Mouse (Mus musculus) forebrain, embryonic 11.5 days (tissue): ENCODE data around the gene Gm20683. TPM values are rescaled to one million over a fixed set of nuclear protein-coding genes. Genes with fewer than 3 reads are reported as not detected.

ENCODE experiments used
- ATAC-seq: fragments of 200-750 bp; cut with Nextera tagmentation; replicated peaks from 2 replicates; pipeline ENCODE4 v1.8.0; 2017; ENCODE audit warnings: moderate TSS enrichment; ENCODE audit not compliant: low FRiP score
- DNase-seq: peaks from one replicate; pipeline ENCODE4 v3.0.0-alpha.2; 2017; ENCODE audit warnings: low spot score
- H3K27ac ChIP-seq: fragments of 300-500 bp; sonication (generic); 2 replicates; pipeline ENCODE4 v1.5.1; 2014; ENCODE audit warnings: low read depth, low read length
- H3K27me3 ChIP-seq: fragments of 300-500 bp; sonication (generic); 2 replicates; pipeline ENCODE4 v1.6.1; 2014; ENCODE audit warnings: mild to moderate bottlenecking, low read length, mixed read lengths; ENCODE audit not compliant: control insufficient read depth, insufficient read depth
- H3K36me3 ChIP-seq: fragments of 300-500 bp; sonication (generic); 2 replicates; pipeline ENCODE4 v1.6.1; 2014; ENCODE audit warnings: mild to moderate bottlenecking, low read length, moderate library complexity, mixed read lengths; ENCODE audit not compliant: control insufficient read depth, insufficient read depth
- H3K4me1 ChIP-seq: fragments of 300-500 bp; sonication (generic); replicated peaks from 2 replicates; pipeline ENCODE4 v1.6.1; 2014; ENCODE audit warnings: low read length, mixed read lengths; ENCODE audit not compliant: control insufficient read depth, insufficient read depth
- H3K4me2 ChIP-seq: fragments of 300-500 bp; sonication (generic); 2 replicates; pipeline ENCODE4 v1.6.1; 2014; ENCODE audit warnings: low read depth, mild to moderate bottlenecking, low read length, moderate library complexity, mixed read lengths; ENCODE audit not compliant: severe bottlenecking
- H3K4me3 ChIP-seq: fragments of 300-500 bp; sonication (generic); 2 replicates; pipeline ENCODE4 v1.5.1; 2014; ENCODE audit warnings: low read depth, low read length
- H3K9ac ChIP-seq: fragments of 300-500 bp; sonication (generic); 2 replicates; pipeline ENCODE4 v1.6.1; 2014; ENCODE audit warnings: low read length
- H3K9me3 ChIP-seq: fragments of 300-500 bp; sonication (generic); 2 replicates; pipeline ENCODE4 v1.6.1; 2016; ENCODE audit warnings: low read length, mixed read lengths; ENCODE audit not compliant: control insufficient read depth
- WGBS: fragments of 180-500 bp; shearing (Covaris S2); extraction: QIAGEN DNeasy Blood & Tissue Kit; methylation state at CpG from one replicate; pipeline ENCODE4 v1.1.7; 2014; 5-methylcytosine and 5-hydroxymethylcytosine counted together
- polyA plus RNA-seq: library from polyadenylated mRNA; unstranded; fragments of >200 nt; fragmentation: Nextera tagmentation; extraction: Ambion mirVana; gene quantifications from 2 replicates; pipeline ENCODE4 v1.2.1, GENCODE M21; 2014

Gene Gm20683
- polyA plus RNA-seq, 1 experiment from 2014 or later = 1.9 TPM

GRCm38 (mm10) chr17:25829558-25830017 lies 12.0 kb downstream of the Gm20683 start:
- Histone ChIP-seq H3K4me3 (peak overlapping the region; percentile 52), H3K36me3 (peaks cover 9% of the 10 kb centered on the region; the same call in 1 of the 2 replicates), H3K27me3 (no peaks in the 10 kb centered on the region), H3K9ac (peak overlapping the region; percentile 79), H3K4me2 (peak overlapping the region; percentile 86), H3K27ac (peak overlapping the region; percentile 75), H3K9me3 (no peaks in the 10 kb centered on the region), H3K4me1 (peaks cover 34% of the 10 kb centered on the region)
- 47% methylated on average over 8 of the region's 8 CpGs for WGBS
- no peak for ATAC-seq
- DNase-seq = peak; percentile 58

DNA sequence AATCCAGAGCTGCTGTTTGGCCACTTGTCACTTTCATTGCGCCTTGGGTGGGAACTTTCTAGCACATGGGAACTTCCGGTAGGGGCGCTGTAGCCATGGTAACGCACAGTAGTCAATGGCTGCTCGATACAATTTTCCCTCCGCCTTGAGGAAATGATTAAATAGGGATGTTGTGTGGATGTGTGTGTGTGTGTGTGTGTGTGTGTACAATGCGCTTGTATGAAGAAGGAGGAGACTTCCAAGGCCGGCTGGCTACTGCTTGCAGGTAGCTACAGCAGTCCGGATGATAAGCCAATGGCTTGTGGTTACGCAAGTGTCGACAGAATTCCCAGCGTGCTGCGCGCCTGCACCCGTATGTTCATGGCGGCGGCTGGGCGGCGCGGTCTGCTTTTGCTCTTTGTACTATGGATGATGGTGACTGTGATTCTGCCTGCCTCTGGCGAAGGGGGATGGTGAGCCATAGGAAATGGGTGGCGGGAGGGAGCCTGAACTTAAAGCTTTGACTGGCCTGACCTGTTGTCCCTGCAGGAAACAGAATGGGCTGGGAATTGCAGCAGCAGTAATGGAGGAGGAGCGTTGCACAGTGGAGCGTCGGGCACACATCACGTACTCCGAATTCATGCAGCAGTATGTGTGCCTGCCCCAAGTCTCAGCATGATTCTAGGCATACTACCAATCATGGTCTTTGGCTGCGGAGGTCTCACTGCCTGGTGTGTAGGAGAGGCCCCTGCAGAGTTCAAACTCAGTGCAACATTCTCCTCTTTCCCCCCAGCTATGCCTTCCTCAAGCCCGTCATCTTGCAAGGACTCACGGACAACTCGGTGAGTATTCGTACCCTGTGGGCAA lies 12.6 kb downstream of the Gm20683 start, which contains the start of gene Jmjd8:
TSS of gene Jmjd8 (plus strand) at position 156 of the 846 bp plus-strand sequence.
- Histone ChIP-seq H3K4me2 (peak within 1 kb of the TSS; percentile 86), H3K9ac (peak within 1 kb of the TSS; percentile 79), H3K27me3 (no peaks in the 10 kb centered on the region), H3K4me3 (peak within 1 kb of the TSS; percentile 52), H3K36me3 (peaks cover 9% of the 10 kb centered on the region; the same call in 1 of the 2 replicates), H3K4me1 (peaks cover 33% of the 10 kb centered on the region), H3K9me3 (no peaks in the 10 kb centered on the region), H3K27ac (peak within 1 kb of the TSS; percentile 75)
- peak; percentile 48 for ATAC-seq
- peak; percentile 85 for DNase-seq
- WGBS = under 1% methylated on average over 32 of the region's 32 CpGs

- no peak overlapping the region; the same call in 1 of the 2 replicates for H3K9ac ChIP-seq
- H3K4me2 ChIP-seq = peak overlapping the region; percentile 86; the same call in 1 of the 2 replicates
- peak overlapping the region; percentile 52 for H3K4me3 ChIP-seq
- WGBS = 86% methylated on average over 8 of the region's 8 CpGs
- H3K27me3 ChIP-seq = no peaks in the 10 kb centered on the region
- peaks cover 9% of the 10 kb centered on the region; the same call in 1 of the 2 replicates for H3K36me3 ChIP-seq
- DNase-seq = peak; percentile 55
- ATAC-seq = no peak
- no peak overlapping the region; the same call in 1 of the 2 replicates for H3K27ac ChIP-seq
- peaks cover 31% of the 10 kb centered on the region for H3K4me1 ChIP-seq
- H3K9me3 ChIP-seq = no peaks in the 10 kb centered on the region
Observed at GRCm38 (mm10) chr17:25828223-25828594, 13.4 kb downstream of the Gm20683 start.

DNA sequence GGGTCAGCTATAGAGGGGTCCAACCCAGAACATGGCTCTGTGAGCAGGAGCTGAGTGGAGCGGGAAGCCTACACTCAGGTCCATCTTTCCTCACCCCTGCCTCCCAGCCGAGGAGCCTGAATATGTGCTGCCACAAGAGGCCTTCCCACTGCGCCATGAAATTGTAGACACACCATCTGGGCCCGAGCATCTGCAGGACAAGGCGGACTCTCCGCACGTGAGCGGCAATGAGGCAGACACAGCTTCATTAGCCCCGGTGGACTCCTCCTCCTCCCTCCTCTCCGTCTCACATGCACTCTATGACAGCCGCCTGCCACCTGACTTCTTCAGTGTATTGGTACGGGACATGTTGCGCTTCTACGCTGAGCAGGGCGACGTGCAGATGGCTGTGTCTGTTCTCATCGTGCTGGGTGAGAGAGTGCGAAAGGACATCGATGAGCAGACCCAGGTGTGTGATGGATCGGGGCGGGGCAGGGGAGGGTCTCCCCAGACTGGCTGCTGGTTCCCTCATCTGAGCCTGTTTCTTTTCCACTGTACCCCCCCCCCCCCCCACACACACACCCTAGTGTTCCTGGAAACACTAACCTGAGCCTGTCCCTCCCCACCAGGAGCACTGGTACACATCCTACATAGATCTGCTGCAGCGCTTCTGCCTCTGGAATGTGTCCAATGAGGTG lies 13.9 kb downstream of the Gm20683 start:
- no peak overlapping the region for H3K27ac ChIP-seq
- no peak overlapping the region; the same call in 1 of the 2 replicates for H3K9ac ChIP-seq
- no peaks in the 10 kb centered on the region for H3K27me3 ChIP-seq
- H3K9me3 ChIP-seq = no peaks in the 10 kb centered on the region
- WGBS = 92% methylated on average over 22 of the region's 22 CpGs
- peaks cover 9% of the 10 kb centered on the region; the same call in 1 of the 2 replicates for H3K36me3 ChIP-seq
- H3K4me1 ChIP-seq = peaks cover 31% of the 10 kb centered on the region
- DNase-seq (peak; percentile 49), ATAC-seq (no peak)
- H3K4me2 ChIP-seq = no peak overlapping the region
- no peak overlapping the region for H3K4me3 ChIP-seq

GRCm38 (mm10) chr17:25827011-25827410 lies 14.6 kb downstream of the Gm20683 start:
- H3K9ac ChIP-seq = no peak overlapping the region
- H3K9me3 ChIP-seq = no peaks in the 10 kb centered on the region
- ATAC-seq (no peak), DNase-seq (no peak)
- H3K27ac ChIP-seq = no peak overlapping the region
- no peak overlapping the region for H3K4me3 ChIP-seq
- H3K4me1 ChIP-seq = peaks cover 30% of the 10 kb centered on the region
- 93% methylated on average over 13 of the region's 13 CpGs for WGBS
- H3K36me3 ChIP-seq = peaks cover 9% of the 10 kb centered on the region; the same call in 1 of the 2 replicates
- H3K27me3 ChIP-seq = no peaks in the 10 kb centered on the region
- H3K4me2 ChIP-seq = no peak overlapping the region

DNA sequence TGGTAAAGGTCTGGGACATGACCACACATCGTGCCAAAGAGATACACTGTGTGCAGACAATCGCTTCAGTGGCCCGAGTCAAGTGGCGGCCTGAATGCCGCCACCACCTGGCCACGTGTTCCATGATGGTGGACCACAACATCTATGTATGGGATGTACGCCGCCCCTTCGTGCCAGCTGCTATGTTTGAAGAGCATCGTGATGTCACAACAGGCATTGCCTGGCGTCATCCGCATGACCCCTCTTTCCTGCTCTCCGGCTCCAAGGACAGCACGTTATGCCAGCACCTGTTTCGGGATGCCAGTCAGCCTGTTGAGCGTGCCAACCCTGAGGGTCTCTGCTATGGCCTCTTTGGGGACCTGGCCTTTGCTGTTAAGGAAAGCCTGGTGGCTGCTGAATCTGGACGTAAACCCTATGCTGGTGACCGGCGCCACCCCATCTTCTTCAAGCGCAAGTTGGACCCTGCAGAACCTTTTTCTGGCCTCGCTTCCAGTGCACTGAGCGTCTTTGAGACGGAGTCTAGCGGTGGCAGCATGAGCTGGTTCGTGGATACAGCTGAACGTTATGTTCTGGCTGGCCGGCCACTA lies 15.5 kb downstream of the Gm20683 start:
- H3K4me3 ChIP-seq = no peak overlapping the region
- peaks cover 23% of the 10 kb centered on the region for H3K4me1 ChIP-seq
- peak; percentile 48 for DNase-seq
- ATAC-seq = no peak
- H3K27ac ChIP-seq = no peak overlapping the region
- H3K27me3 ChIP-seq = no peaks in the 10 kb centered on the region
- H3K36me3 ChIP-seq = peaks cover 4% of the 10 kb centered on the region; the same call in 1 of the 2 replicates
- no peaks in the 10 kb centered on the region for H3K9me3 ChIP-seq
- 95% methylated on average over 27 of the region's 27 CpGs for WGBS
- H3K9ac ChIP-seq = no peak overlapping the region
- no peak overlapping the region for H3K4me2 ChIP-seq

DNA sequence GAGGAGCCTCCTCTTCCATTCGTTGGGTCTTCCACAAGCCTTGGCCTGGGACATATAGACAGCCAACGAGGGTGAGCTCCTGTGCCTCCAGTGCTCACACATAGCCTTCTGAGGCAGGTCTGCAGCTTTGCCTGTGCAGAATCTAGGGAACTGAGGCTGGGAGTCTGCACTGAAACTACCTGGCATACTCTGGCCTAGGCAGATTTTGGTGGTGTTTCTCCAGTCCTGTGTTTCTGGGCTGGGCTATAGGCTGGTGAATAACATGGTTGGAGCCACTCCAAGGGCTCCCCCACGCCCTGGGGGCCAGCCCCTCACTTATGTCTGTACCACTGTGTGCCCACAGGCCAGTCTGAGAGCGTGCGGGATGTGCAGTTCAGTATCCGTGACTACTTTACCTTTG lies 16.3 kb downstream of the Gm20683 start:
- Histone ChIP-seq H3K4me1 (peaks cover 23% of the 10 kb centered on the region), H3K4me2 (0 out of 2 replicates have a peak overlapping the region, but pooled peaks have one; percentile 5), H3K4me3 (no peak overlapping the region), H3K36me3 (peaks cover under 1% of the 10 kb centered on the region; the same call in 1 of the 2 replicates), H3K9ac (peak overlapping the region; percentile 12; the same call in 1 of the 2 replicates), H3K27me3 (peaks cover 2% of the 10 kb centered on the region; the same call in 1 of the 2 replicates), H3K27ac (no peak overlapping the region), H3K9me3 (no peaks in the 10 kb centered on the region)
- 94% methylated on average over 6 of the region's 6 CpGs for WGBS
- no peak for DNase-seq
- ATAC-seq = no peak
